Mouse (Mus musculus): ENCODE measurements around the gene Ddc. TPM values are rescaled to one million over a fixed set of nuclear protein-coding genes. Genes with fewer than 3 reads are reported as not detected.

Gene Ddc
- polyA plus RNA-seq, 1 experiment from 2014 or later, result 13.5 TPM

GRCm38 (mm10) chr11:11794626-11795025 lies 103.3 kb downstream of the Ddc start:
- Histone ChIP-seq H3K4me1 (no peaks in the 10 kb centered on the region), H3K9me3 (no peaks in the 10 kb centered on the region), H3K4me3 (no peak overlapping the region), H3K27me3 (no peaks in the 10 kb centered on the region), H3K9ac (no peak overlapping the region), H3K27ac (no peak overlapping the region), H3K36me3 (peaks cover 21% of the 10 kb centered on the region), H3K4me2 (replicated peaks) (no peak overlapping the region)
- WGBS, result 97% methylated on average over 1 of the region's 1 CpGs
- no peak for ATAC-seq (ENCODE audit: insufficient number of reproducible peaks, insufficient read depth, low FRiP score, low TSS enrichment)

GRCm38 (mm10) chr11:11788521-11788974 lies 109.4 kb downstream of the Ddc start:
- no peak overlapping the region for H3K27ac ChIP-seq
- WGBS, result 1% methylated on average over 8 of the region's 8 CpGs
- H3K9me3 ChIP-seq, result no peaks in the 10 kb centered on the region
- H3K36me3 ChIP-seq, result no peaks in the 10 kb centered on the region
- H3K9ac ChIP-seq, result no peak overlapping the region
- no peaks in the 10 kb centered on the region for H3K4me1 ChIP-seq
- peak overlapping the region; percentile 32; the same call in 1 of the 2 replicates for H3K4me2 ChIP-seq (replicated peaks)
- H3K27me3 ChIP-seq, result no peaks in the 10 kb centered on the region
- peak; percentile 90 for ATAC-seq (ENCODE audit: insufficient number of reproducible peaks, insufficient read depth, low FRiP score, low TSS enrichment)
- no peak overlapping the region for H3K4me3 ChIP-seq

GRCm38 (mm10) chr11:11785457-11785856 lies 112.5 kb downstream of the Ddc start:
- Histone ChIP-seq H3K9ac (no peak overlapping the region), H3K27me3 (no peaks in the 10 kb centered on the region), H3K4me3 (no peak overlapping the region), H3K9me3 (no peaks in the 10 kb centered on the region), H3K4me2 (replicated peaks) (no peak overlapping the region), H3K36me3 (no peaks in the 10 kb centered on the region), H3K4me1 (no peaks in the 10 kb centered on the region), H3K27ac (no peak overlapping the region)
- no peak for ATAC-seq (ENCODE audit: insufficient number of reproducible peaks, insufficient read depth, low FRiP score, low TSS enrichment)
- 68% methylated on average over 6 of the region's 6 CpGs for WGBS

GRCm38 (mm10) chr11:11781728-11782127 lies 116.2 kb downstream of the Ddc start:
- WGBS, result 83% methylated on average over 8 of the region's 8 CpGs
- Histone ChIP-seq H3K4me3 (no peak overlapping the region), H3K4me1 (no peaks in the 10 kb centered on the region), H3K4me2 (replicated peaks) (no peak overlapping the region), H3K27ac (no peak overlapping the region), H3K27me3 (no peaks in the 10 kb centered on the region), H3K9me3 (no peaks in the 10 kb centered on the region), H3K9ac (no peak overlapping the region), H3K36me3 (no peaks in the 10 kb centered on the region)
- no peak for ATAC-seq (ENCODE audit: insufficient number of reproducible peaks, insufficient read depth, low FRiP score, low TSS enrichment)

- ATAC-seq (ENCODE audit: insufficient number of reproducible peaks, insufficient read depth, low FRiP score, low TSS enrichment), result no peak
- WGBS, result 91% methylated on average over 6 of the region's 6 CpGs
- H3K27me3 ChIP-seq, result no peaks in the 10 kb centered on the region
- H3K4me1 ChIP-seq, result no peaks in the 10 kb centered on the region
- H3K9me3 ChIP-seq, result no peaks in the 10 kb centered on the region
- H3K36me3 ChIP-seq, result no peaks in the 10 kb centered on the region
- no peak overlapping the region for H3K4me3 ChIP-seq
- H3K9ac ChIP-seq, result no peak overlapping the region
- no peak overlapping the region for H3K4me2 ChIP-seq (replicated peaks)
- H3K27ac ChIP-seq, result no peak overlapping the region
Measured at GRCm38 (mm10) chr11:11778345-11778744, 119.6 kb downstream of the Ddc start.

GRCm38 (mm10) chr11:11777796-11778195 lies 120.1 kb downstream of the Ddc start:
- no peak overlapping the region for H3K27ac ChIP-seq
- no peaks in the 10 kb centered on the region for H3K4me1 ChIP-seq
- H3K27me3 ChIP-seq, result no peaks in the 10 kb centered on the region
- no peaks in the 10 kb centered on the region for H3K36me3 ChIP-seq
- no peak for ATAC-seq (ENCODE audit: insufficient number of reproducible peaks, insufficient read depth, low FRiP score, low TSS enrichment)
- no peak overlapping the region for H3K4me3 ChIP-seq
- H3K4me2 ChIP-seq (replicated peaks), result no peak overlapping the region
- H3K9me3 ChIP-seq, result no peaks in the 10 kb centered on the region
- no peak overlapping the region for H3K9ac ChIP-seq
- 70% methylated on average over 2 of the region's 2 CpGs for WGBS

- H3K36me3 ChIP-seq, result no peaks in the 10 kb centered on the region
- ATAC-seq (ENCODE audit: insufficient number of reproducible peaks, insufficient read depth, low FRiP score, low TSS enrichment), result no peak
- H3K4me3 ChIP-seq, result no peak overlapping the region
- no peak overlapping the region for H3K9ac ChIP-seq
- WGBS, result 86% methylated on average over 3 of the region's 3 CpGs
- H3K9me3 ChIP-seq, result no peaks in the 10 kb centered on the region
- no peak overlapping the region for H3K27ac ChIP-seq
- no peaks in the 10 kb centered on the region for H3K27me3 ChIP-seq
- H3K4me1 ChIP-seq, result no peaks in the 10 kb centered on the region
- no peak overlapping the region for H3K4me2 ChIP-seq (replicated peaks)
Measured at GRCm38 (mm10) chr11:11777246-11777645, 120.7 kb downstream of the Ddc start.

GRCm38 (mm10) chr11:11776822-11777174 lies 121.1 kb downstream of the Ddc start:
- no peak overlapping the region for H3K4me2 ChIP-seq (replicated peaks)
- H3K9me3 ChIP-seq, result no peaks in the 10 kb centered on the region
- H3K4me1 ChIP-seq, result no peaks in the 10 kb centered on the region
- no peaks in the 10 kb centered on the region for H3K27me3 ChIP-seq
- WGBS, result 83% methylated on average over 7 of the region's 7 CpGs
- H3K36me3 ChIP-seq, result no peaks in the 10 kb centered on the region
- H3K4me3 ChIP-seq, result no peak overlapping the region
- no peak overlapping the region for H3K27ac ChIP-seq
- H3K9ac ChIP-seq, result no peak overlapping the region
- no peak for ATAC-seq (ENCODE audit: insufficient number of reproducible peaks, insufficient read depth, low FRiP score, low TSS enrichment)

- Histone ChIP-seq H3K27me3 (no peaks in the 10 kb centered on the region), H3K9ac (no peak overlapping the region), H3K4me3 (no peak overlapping the region), H3K36me3 (no peaks in the 10 kb centered on the region), H3K27ac (no peak overlapping the region), H3K4me1 (no peaks in the 10 kb centered on the region), H3K9me3 (no peaks in the 10 kb centered on the region), H3K4me2 (replicated peaks) (no peak overlapping the region)
- 56% methylated on average over 4 of the region's 4 CpGs for WGBS
- ATAC-seq (ENCODE audit: insufficient number of reproducible peaks, insufficient read depth, low FRiP score, low TSS enrichment), result no peak
Measured at GRCm38 (mm10) chr11:11776071-11776821, 121.7 kb downstream of the Ddc start.

GRCm38 (mm10) chr11:11774893-11775292 lies 123.1 kb downstream of the Ddc start:
- ATAC-seq (ENCODE audit: insufficient number of reproducible peaks, insufficient read depth, low FRiP score, low TSS enrichment), result no peak
- WGBS, result 88% methylated on average over 5 of the region's 5 CpGs
- no peaks in the 10 kb centered on the region for H3K9me3 ChIP-seq
- H3K9ac ChIP-seq, result no peak overlapping the region
- no peaks in the 10 kb centered on the region for H3K36me3 ChIP-seq
- no peaks in the 10 kb centered on the region for H3K27me3 ChIP-seq
- no peak overlapping the region for H3K27ac ChIP-seq
- no peaks in the 10 kb centered on the region for H3K4me1 ChIP-seq
- no peak overlapping the region for H3K4me2 ChIP-seq (replicated peaks)
- no peak overlapping the region for H3K4me3 ChIP-seq

- Histone ChIP-seq H3K9me3 (no peaks in the 10 kb centered on the region), H3K36me3 (no peaks in the 10 kb centered on the region), H3K4me3 (no peak overlapping the region), H3K27me3 (no peaks in the 10 kb centered on the region), H3K27ac (no peak overlapping the region), H3K9ac (no peak overlapping the region), H3K4me2 (replicated peaks) (no peak overlapping the region), H3K4me1 (no peaks in the 10 kb centered on the region)
- no peak for ATAC-seq (ENCODE audit: insufficient number of reproducible peaks, insufficient read depth, low FRiP score, low TSS enrichment)
- WGBS, result 94% methylated on average over 4 of the region's 4 CpGs
Measured at GRCm38 (mm10) chr11:11774384-11774783, 123.6 kb downstream of the Ddc start.

GRCm38 (mm10) chr11:11772196-11772595 lies 125.7 kb downstream of the Ddc start:
- no peaks in the 10 kb centered on the region for H3K27me3 ChIP-seq
- H3K27ac ChIP-seq, result no peak overlapping the region
- no peak overlapping the region for H3K4me2 ChIP-seq (replicated peaks)
- H3K4me1 ChIP-seq, result no peaks in the 10 kb centered on the region
- no peak overlapping the region for H3K4me3 ChIP-seq
- H3K36me3 ChIP-seq, result no peaks in the 10 kb centered on the region
- no peaks in the 10 kb centered on the region for H3K9me3 ChIP-seq
- no peak for ATAC-seq (ENCODE audit: insufficient number of reproducible peaks, insufficient read depth, low FRiP score, low TSS enrichment)
- H3K9ac ChIP-seq, result no peak overlapping the region
- WGBS, result 90% methylated on average over 4 of the region's 4 CpGs

All from embryonic facial prominence, embryonic 12.5 days (tissue).